ENCODE assay signal across 26 mouse cellular contexts in the genomic region with DNA sequence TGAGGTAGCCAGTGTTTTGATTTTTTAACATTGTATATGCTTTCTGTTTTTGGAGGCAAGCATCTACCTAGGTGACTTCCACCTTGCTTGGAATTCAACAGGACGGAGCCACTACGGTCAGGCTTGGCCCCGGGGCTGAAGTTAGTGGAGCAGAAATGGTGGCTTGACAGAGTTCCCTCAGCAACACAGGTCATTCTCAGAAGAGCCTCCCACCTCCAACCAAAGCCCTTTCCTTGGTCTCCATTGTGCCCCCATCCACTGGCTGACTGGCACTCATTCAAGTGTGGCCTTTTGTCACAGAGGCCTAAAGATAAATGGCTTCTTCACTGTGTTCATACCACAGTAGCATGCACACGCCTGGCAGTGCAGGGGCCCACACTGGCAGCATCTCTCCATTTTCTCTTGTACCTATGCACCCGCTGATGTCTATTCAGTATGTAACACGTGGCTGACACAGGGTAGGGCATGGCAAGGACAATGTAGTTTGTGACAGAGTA.
"Had no signal": no experiment of that assay in that cellular context is flagged by ENCODE, and none has a peak within 500 bp of the region (broad histone marks: within the 10 kb centered on the region; RNA-seq: fewer than 3 reads in every experiment).

No protein-coding gene starts in this region.

- ATAC-seq: forebrain, embryonic 16.5 days; hindbrain, embryonic 16.5 days; inflammation-experienced regulatory T-cells, adult 6 months; intestine, embryonic 15.5 days; intestine, postnatal 0 days; liver, postnatal 0 days had no signal

- H3K27me3 ChIP-seq: heart, embryonic 13.5 days; heart, embryonic 15.5 days; intestine, embryonic 15.5 days; limb, embryonic 12.5 days; liver, embryonic 13.5 days; liver, embryonic 15.5 days had no signal

- H3K27ac ChIP-seq: gastrocnemius, adult 2 months; heart, adult 2 months; heart, embryonic 13.5 days; heart, embryonic 15.5 days; hindbrain, embryonic 10.5 days; hindbrain, embryonic 14.5 days; intestine, embryonic 15.5 days; left cerebral cortex, adult 2 months; limb, embryonic 10.5 days; limb, embryonic 12.5 days; liver, embryonic 13.5 days; liver, embryonic 15.5 days had no signal

- H3K4me1 ChIP-seq: heart, embryonic 13.5 days; heart, embryonic 15.5 days; intestine, embryonic 15.5 days; limb, embryonic 10.5 days; limb, embryonic 12.5 days; liver, embryonic 13.5 days; liver, embryonic 15.5 days had no signal

- H3K36me3 ChIP-seq: heart, embryonic 13.5 days; heart, embryonic 15.5 days; hindbrain, embryonic 10.5 days; intestine, embryonic 15.5 days; limb, embryonic 10.5 days; limb, embryonic 12.5 days; liver, embryonic 13.5 days; liver, embryonic 15.5 days had no signal

- DNase-seq: gastrocnemius, adult 2 months; gastrocnemius, postnatal 10 days; gastrocnemius, postnatal 25 days; heart, adult 2 months; heart, postnatal 14 days; heart, postnatal 4 days; kidney, postnatal 10 days; liver; liver, embryonic 13.5 days; liver, postnatal 0 days; lung, adult 2 months had no signal

- H3K4me3 ChIP-seq: gastrocnemius, adult 2 months; heart, adult 2 months; heart, embryonic 13.5 days; heart, embryonic 15.5 days; hindbrain, embryonic 10.5 days; intestine, embryonic 15.5 days; left cerebral cortex, adult 2 months; limb, embryonic 10.5 days; limb, embryonic 12.5 days; liver, embryonic 13.5 days; liver, embryonic 15.5 days had no signal

- H3K4me2 ChIP-seq: heart, embryonic 11.5 days; heart, embryonic 13.5 days; heart, embryonic 15.5 days; hindbrain, embryonic 14.5 days; intestine, embryonic 15.5 days; limb, embryonic 12.5 days; liver, embryonic 11.5 days; liver, embryonic 13.5 days; liver, embryonic 15.5 days had no signal

- H3K9ac ChIP-seq: heart, embryonic 13.5 days; heart, embryonic 15.5 days; hindbrain, embryonic 14.5 days; intestine, embryonic 15.5 days; limb, embryonic 12.5 days; liver, embryonic 13.5 days; liver, embryonic 15.5 days; liver, postnatal 0 days had no signal

- H3K9me3 ChIP-seq: heart, embryonic 13.5 days; heart, embryonic 15.5 days; hindbrain, embryonic 10.5 days; intestine, embryonic 15.5 days; limb, embryonic 10.5 days; limb, embryonic 12.5 days; liver, embryonic 13.5 days; liver, embryonic 15.5 days had no signal
